Mouse (Mus musculus) kidney, adult 18-20 months (tissue): ENCODE measurements around the gene H2-Aa.

ENCODE experiments used
- DNase-seq: peaks from one replicate; pipeline ENCODE4 v3.0.0; 2021

Gene H2-Aa

DNA sequence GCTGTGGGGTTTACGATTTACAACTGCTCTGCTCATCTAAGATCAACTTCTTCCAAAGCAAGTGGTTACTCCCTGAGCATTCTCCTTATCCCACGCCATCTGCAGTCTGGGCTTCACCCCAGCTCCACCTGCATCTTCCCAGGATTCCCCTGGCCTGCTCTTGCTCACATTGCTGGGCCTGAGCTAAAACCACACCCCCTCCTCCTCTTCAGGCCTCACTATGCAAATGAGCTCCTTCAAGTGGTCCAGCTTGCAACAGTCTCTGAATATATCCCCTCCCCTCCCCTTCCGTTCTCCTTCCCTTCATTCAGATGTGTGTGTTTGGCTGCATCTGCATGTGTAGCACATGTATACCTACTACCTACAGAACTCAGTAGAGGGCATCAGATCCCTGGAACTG is 11.7 kb upstream of the H2-Aa start:
- DNase-seq: no peak

DNA sequence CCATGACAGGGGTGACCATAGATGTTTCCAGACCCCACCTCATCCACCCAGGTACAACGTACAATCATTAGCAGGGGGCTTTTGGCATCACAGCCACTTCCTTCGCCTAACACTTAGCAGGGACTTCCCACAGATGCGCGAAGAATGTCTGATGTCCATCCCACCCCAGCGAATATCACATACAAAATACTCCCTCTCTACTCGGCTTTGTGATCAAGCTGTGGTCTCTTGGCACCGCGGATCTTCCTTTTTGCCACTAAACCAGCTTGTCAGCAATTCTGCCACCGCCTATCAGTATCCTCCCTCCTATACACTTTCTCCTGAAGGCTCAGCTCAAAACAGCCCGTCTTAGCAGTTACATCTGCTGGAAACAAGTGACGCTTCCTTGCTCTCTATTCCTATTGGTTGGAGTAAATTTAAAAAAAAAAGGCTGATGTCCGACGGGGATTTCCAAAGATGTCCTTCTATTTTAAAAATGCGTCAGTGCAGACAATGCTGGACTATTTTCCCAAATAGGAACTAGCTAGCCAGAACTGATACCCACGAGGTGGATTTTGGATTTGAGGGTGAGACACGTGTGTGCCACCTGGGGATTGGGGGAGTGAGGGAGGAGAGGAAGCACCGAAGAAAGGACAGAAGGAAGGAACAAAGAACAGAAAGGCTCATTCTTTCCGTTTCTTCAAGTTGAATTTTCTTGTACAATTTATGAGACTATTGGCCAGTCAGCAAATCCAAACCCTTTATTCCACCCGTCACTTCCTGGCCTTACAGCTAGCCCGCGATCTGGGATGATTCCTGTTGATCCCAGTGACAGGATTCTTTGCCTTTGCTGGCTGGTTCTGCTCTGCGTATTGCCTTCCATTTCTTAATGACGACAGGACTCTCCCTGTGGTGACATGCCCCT is 8.5 kb upstream of the H2-Aa start:
- peak; percentile 41 for DNase-seq

DNA sequence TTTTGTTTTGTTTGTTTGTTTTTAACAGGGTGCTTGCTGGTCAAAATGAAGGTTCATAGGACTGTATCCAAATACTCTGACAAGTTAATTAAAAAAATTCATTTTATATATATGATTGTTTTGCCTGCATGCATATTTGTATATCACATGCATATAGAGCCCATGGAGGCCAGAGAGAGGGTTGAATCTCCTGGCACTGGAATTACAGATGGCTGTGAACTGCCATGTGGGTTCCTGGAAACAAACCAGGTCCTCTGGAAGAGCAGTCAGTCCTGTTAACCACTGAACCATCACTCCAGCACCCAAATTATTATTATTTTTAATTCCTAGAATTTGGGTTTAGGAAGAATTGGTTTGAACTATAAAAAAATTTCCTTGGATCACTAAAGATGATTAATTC is 7.7 kb upstream of the H2-Aa start:
- DNase-seq: no peak

DNA sequence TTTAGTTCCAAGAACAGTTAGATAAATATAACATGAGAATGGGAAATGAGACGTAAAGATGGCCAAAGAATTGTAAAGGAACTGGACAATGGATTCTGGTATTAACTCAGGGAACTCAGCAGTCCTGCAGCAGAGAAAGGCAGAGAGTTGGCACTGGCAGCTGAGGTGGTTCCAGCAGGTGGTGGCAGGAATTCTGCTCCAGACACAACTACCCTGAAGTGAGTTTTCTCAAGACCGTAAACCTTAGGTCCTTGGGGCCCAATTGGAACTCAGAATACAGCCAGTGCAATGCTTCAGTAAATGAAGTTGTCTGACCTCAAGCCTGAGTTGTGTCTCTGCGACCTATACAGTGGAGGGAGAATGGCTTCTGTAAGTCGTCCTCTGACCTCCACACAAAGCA is 6.6 kb upstream of the H2-Aa start:
- DNase-seq: peak; percentile 1

DNA sequence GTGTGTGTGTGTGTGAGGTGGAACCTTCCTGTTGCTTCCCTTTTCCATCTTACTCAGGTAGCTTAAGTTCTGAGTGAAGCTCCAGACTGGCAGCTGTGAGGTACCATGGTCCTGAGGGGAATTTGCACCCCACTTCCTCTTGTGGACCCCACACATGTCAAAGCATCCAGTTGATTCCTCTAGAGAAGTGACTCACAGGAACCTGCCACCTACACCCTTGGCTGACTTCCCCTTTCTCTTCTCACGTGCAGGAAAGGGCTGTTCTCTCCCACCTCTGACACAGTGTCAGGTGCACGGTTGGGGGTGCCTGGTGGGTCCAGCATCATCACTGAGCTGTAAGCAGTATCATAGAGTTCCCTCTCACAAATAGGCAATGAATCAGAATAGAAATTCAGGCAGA is 5.9 kb upstream of the H2-Aa start:
- DNase-seq: peak; percentile 1

DNA sequence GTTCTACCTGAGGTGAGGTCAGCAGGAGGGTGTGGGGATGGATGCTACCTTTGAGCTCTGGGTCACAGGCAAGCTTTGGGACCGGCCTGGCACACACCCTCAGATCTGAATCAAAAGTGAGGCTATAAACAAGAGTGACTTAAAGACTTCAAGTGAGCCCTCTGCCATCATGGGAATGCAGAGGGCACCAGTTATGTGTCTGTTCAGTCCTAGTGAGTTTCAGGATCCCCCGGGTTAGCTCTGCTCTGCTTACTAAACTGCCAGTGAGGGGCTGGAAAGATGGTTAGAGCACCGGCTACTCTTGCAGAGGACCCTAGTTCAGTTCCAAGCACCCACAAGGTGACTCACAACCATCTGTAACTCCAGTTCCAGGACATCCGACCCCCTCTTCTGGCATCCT is 4.9 kb upstream of the H2-Aa start:
- DNase-seq: no peak

DNA sequence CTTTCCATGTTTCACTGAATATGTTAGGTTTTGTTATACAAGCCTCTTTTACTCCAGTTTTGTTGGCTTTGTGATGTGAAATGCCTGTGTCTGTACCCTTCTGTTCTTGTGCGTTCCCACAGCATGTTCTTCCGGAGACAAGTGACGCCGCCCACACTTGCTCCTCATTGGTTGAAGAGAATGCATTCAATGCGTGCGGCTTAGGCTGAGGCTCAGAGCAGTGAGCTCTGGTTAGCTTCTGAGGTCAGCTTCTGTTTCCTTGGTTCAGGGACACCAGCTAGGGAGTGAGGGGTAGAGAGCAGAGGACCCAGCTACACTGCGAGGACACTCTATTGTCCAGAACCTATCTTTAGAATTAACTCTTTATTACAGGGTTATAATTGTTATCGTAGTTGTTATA is 4.0 kb upstream of the H2-Aa start:
- peak; percentile 80 for DNase-seq

DNA sequence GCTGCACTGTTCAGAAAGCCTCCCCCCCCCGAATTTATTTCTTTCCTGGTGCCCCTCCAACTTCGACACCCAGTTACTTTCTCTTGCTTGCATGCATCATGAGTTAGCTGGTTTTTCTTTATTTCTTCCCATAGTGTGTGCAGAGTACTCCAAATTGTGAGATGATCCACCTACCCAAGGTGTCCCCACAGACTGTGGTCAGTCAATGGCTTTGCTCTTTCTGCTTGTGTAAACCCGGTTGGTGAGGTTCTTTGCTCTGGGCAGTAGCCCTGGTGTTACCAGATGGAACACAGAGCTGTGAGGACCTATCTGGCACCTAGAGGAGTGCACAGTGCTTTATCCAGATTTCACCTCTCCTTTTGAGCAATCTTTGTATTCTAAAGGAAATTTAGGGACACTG is 508 bp upstream of the H2-Aa start:
- no peak for DNase-seq

DNA sequence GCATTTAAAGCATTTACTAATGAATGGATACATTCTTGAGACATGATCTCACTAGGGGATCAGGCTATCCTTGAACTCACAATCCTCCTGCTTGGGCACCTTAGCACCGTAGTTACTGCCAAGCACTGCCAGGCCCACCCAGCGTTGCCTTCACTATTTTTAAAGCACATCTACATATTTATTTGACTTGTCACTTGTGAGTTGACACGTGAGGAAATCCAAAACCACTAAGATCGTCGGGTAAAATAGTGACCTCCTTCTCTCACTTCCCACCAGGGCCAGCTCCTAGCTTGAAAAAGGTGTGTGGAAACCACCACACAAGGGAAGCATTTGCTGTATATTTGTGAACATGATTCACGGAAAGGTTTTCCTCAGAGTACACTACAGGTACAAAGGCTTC is 624 bp downstream of the H2-Aa start:
- no peak for DNase-seq

DNA sequence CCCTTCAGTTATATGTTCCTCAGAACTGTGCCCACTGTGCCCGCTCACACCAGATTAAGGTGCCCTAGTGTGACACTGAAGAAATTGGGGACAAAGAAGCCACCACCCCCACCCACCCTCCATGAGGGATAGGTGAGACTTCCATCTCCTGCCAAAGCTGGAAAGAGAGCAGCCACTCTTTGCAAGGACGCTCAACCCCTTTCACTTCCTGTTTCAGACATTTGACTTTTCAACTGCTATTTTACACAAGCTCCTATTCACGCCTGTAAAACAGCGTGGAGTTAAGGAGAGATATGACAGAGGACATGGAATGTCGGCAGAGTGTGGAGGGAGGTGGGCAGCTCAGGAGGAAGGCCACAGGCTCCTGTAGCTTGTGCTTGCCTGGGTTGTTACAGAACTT is 1.1 kb downstream of the H2-Aa start:
- no peak for DNase-seq

DNA sequence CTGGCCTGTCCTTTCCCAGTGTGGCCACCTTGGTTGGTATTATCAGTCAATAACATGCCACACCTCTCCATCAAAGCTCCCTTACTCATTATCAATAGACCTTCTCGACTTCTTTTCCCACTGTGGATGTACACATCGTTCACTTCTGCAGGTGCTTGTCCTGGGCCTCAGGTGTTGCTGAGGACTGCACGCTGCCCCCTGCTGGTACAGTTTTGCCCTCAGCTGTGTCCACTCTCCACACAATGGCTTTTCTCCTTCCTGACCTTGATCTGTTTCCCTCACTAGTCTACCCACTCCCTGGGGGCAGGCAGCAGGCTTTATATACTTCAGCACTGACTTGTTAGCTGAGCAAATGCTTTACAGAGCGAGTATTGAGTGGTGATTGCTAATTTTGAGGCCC is 1.8 kb downstream of the H2-Aa start:
- peak; percentile 57 for DNase-seq

DNA sequence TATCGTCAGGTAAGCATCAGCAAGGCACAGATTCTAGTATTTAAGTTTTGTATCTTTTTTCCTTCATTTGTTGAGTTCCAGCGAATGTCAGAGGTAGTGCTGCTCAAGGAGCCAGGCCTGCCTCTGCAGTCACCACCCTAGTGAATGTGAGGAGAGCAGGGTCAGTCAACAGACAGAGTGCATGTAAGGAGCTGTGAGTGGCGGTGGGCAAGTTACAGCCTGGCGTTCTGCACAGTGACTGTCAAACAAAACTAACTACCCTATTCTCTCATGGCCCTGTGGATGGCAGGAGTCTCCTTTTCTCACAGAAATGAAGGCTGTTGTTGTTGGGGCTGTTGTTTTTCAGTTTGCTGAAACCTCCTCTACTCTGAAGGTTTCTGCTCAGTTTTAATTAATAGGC is 2.3 kb downstream of the H2-Aa start:
- DNase-seq: no peak

DNA sequence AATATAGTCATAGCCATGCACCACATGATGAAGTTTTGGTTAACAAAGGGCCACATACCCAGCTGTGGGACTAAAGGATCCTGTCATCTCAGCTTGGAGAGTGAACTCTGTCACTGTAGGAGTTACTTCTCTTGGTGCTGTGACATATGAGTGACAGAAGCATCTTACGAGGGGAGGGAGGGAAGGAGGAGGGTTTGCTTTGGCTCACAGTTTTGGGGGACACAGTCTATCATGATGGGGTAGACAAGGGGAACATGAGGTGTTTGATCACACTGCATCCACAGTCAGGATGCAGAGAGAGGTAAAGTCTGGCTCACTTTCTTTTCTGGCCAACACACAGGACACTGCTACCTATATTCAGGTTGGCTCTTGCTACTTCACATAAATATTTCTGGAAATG is 5.8 kb downstream of the H2-Aa start:
- no peak for DNase-seq

DNA sequence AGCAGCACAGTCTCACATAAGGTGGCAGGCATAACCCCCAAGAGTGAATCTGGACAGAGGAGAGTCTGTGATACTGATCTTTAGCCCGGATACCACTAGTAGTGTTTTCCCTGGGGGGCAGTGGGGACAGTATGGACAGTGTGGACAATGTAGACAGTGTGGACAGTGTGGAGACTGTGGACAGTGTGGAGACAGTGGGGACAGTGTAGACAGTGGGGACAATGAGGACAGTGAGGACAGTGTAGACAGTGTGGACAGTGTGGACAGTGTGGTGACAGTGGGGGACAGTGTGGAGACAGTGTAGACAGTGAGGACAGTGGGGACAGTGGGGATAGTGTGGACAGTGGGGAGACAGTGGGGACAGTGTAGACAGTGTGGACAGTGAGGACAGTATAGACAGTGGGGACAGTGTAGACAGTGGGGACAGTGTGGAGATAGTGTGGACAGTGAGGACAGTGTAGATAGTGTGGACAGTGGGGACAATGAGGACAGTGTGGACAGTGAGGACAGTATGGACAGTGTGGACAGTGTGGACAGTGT is 7.1 kb downstream of the H2-Aa start:
- no peak for DNase-seq

DNA sequence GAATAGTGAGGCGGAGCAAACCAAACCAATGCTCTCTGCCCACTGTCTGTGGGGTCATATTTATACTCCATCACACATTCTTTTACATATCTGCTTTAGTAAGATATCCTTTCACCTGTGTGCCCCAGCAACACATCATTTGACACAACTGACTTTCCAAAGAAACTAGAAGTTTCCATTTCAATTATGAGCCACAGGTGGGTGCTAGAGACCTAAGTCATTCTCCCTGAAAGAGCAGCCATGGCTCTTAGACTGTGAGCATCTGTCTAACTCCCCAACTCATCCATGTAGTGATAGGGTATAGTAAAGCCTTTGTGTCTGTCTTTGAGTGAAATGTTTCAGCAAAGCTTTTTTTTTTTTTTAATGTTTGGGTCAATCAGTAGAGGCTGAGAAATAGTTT is 15.5 kb downstream of the H2-Aa start:
- DNase-seq: no peak

DNA sequence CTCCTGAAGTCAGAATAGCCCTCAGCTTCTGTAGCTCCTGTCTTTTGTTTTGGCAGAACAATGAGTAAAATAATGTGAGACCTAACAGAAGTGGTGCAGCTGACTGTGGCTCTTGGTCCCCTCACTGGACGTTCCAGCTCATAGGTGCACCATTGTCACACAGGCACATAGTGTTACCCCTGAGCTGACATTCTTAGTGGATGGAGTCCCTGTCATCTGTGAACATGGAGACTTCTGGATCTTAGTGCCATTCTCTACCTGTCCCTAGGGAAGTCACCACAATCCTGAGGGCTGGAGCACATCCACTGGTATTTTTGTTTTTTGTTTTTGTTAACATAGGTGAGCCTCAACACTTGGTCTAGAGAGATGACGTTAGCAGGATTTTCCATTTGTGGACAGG is 16.7 kb downstream of the H2-Aa start:
- no peak for DNase-seq

DNA sequence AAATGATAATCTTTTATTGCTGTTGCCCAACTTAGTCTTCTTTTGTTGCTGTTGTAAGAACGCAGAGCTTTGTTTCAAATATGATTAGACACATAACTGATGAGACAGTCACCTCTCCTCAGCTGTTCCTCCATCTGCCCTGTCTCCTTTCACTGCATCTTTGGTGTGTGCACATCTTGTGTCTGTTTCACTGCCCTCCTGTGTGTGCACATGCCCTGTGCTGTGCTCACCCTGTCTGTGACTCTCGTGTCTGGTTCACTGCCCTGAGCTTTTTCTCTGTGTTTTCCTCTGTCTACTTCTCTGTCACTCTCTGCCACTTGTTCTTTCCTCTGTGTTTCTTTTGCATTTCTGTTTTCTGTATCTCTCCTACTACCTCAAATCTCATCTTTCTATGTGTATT is 17.4 kb downstream of the H2-Aa start:
- DNase-seq: no peak

DNA sequence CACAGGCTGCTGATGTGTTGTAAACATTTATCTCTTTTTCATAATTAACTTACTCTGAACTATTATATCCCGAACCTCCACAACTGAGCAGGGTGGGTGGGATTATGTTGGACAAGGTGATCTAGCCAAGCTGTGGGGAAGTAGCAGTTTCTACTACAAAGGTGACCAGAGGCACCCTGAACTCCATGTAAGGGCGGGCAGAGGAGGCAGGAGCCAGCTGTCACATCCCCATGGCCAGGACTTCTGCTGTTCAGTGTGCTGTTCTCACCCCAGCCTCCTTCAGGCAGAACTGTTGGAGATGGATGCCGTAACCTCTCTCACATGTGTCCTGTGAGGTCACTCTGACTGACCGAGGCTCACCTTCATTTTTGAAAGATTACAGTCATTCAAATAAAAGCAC is 17.8 kb downstream of the H2-Aa start:
- DNase-seq: no peak

DNA sequence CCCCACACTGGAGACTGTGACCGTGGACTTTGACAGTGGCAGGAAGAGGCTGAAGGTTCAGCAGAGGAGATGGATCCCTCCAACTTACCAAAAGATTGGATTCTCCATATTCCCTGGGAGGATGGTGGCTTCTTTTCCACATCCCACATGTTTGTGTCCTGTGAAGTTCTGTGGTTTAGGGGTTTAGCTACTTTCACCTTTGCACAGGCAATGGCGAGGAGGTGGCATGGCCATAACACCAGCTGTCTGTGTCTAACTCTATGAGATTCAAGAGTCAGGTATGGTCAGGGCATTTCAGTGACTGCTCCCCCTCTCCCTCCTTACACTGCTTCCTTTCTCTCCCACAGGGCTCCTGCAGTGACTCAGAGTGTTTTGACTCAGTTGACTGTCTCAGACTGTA is 18.9 kb downstream of the H2-Aa start:
- no peak for DNase-seq

DNA sequence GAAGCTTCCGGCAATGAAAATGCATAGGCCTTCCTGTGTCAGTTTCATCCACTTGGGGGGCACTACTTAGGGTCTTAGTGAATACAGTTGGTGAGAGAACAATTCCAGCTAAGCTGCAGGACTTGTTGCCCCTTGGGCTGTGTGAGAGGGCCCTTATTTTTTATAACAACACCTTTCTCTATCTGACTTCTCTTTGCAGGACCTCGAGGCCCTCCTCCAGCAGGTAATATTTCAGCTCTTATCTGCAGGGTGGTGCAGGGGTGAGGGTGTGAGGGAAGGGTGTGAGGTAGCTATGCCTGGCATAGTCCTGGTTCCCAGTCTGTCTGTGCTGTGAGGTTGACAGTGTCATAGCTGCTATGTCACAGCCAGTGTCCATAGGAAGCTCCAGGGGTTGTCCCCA is 19.4 kb downstream of the H2-Aa start:
- no peak for DNase-seq

DNA sequence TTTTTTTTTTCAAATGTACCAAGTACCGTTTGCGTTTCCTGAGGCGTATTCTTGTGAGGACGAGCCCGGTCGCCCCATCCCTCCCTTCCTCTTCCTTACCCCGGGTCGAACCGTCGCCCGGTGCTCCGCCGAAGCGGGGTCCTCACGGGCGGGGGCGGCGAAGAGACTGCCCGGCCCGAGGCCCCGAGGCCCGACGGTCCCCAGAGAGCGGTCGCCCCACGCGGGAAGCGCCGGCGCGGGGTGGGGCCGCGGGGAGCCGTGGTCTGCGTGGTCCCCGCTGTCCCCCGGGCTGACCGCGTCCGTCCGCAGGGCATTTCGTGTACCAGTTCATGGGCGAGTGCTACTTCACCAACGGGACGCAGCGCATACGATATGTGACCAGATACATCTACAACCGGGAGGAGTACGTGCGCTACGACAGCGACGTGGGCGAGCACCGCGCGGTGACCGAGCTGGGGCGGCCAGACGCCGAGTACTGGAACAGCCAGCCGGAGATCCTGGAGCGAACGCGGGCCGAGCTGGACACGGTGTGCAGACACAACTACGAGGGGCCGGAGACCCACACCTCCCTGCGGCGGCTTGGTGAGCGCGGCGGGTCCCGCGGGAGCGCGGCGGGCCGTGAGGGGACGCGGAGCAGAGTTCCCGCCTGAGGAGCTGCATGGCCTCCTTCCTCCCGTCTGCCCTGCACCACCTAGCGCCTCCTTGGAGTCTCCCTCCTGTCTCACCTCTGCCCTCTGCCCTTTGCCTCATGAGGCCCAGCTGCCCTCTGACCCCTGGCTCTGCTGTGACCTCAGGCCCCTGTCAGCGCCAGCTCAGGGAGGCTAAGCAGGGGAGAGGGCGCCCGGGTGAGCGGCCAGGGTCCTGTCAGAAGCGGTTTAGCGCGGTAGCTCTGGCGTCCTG is 22.9 kb downstream of the H2-Aa start:
- peak; percentile 10 for DNase-seq

DNA sequence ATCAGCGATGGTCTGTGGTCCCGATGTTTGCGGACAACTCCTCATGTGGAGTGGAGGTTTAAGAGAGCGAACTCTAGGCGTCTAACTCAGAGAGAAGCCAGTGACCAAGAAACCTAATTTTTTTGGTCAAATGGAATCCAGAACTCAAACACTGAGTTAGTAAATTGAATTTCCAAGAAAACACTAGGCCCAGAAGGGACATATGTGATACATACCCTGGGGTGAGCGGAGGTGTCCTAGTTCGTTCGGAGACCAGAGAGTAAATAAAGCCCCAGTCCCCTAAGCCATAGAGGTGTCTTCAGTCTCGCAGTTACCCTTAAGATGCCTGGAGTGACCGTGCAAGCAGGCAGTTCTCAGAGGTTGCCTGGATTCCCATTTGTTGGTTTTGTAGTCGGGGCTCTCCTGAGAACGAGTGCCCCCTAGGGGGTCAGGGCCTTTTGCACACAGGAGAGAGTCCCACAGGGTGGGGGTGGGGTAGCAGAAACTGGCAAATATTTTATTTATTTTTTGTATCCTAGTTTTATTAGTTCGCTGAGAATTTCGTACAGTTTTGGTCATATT is 23.7 kb downstream of the H2-Aa start:
- no peak for DNase-seq

DNA sequence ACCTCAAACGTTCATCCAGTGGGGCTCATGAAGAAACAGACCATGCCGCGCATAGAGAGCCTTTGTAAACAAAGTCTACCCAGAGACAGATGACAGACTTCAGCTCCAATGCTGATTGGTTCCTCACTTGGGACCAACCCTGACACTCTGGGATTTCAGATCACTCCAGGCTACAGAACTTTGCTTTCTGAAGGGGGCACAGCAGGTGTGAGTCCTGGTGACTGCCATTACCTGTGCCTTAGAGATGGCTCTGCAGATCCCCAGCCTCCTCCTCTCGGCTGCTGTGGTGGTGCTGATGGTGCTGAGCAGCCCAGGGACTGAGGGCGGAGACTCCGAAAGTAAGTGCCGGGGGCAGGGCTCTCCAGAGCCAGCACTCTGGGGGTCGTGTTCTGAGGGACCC is 24.6 kb downstream of the H2-Aa start:
- peak; percentile 77 for DNase-seq

DNA sequence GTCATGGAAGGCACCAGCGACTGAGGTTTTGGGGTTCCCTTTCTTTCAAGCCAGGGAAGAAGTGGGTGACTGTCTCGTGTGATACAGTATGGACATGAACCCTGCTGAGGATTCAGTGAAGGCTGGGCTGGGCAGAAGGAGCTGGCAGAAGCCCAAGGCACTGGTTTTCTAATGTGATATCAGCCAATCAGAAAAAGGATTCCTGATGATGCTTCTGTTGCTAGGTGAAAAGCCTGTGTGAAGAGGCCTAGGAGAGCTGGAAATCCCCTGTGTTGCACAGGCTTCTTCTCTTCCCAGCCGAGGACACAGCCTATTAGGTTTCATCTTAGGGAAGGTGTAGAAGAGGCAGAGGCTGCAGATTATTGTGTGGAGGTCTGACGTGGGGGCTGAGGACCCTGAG is 26.1 kb downstream of the H2-Aa start:
- DNase-seq: peak; percentile 69
